Mouse (Mus musculus): Measurements from ENCODE around the gene Slc22a12. TPM values are rescaled to one million over a fixed set of nuclear protein-coding genes. Genes with fewer than 3 reads are reported as not detected.

Slc22a12 gene
- polyA plus RNA-seq, 1 experiment from 2014 or later, result not detected

GRCm38 (mm10) chr19:6492124-6492523 lies 50.7 kb downstream of the Slc22a12 start:
- ChIA-PET POLR2A (no interaction called here), CTCF (interaction anchor here (0.8 to 1.1 kb wide), 2 partner anchors 92 to 350 kb away, joined by 3 to 4 read pairs; no protein-coding TSS in a partner anchor)
- in situ Hi-C loops (cut with MboI; ENCODE audit: low pct_unique_long_range_greater_than_20kb), result loop anchor here (5.0 to 25.0 kb wide), 2 partner anchors 90 to 520 kb away; partner anchors contain the start of gene Fermt3
- TF ChIP-seq CTCF (IDR thresholded peaks at IDR 0.05), result no peak
- DNase-seq (ENCODE audit: low read depth, low spot score) (no peak), ATAC-seq (no peak)
- H3K27me3 ChIP-seq, result peaks cover 74% of the 10 kb centered on the region

- in situ Hi-C loops (cut with MboI; ENCODE audit: low pct_unique_long_range_greater_than_20kb), result loop anchor here (5.0 to 25.0 kb wide), 2 partner anchors 91 to 521 kb away; partner anchors contain the start of gene Fermt3
- ChIA-PET POLR2A (no interaction called here), CTCF (interaction anchor here (0.8 to 1.1 kb wide), 2 partner anchors 93 to 351 kb away, joined by 3 to 4 read pairs; no protein-coding TSS in a partner anchor)
- TF ChIP-seq CTCF (IDR thresholded peaks at IDR 0.05), result no peak
- ATAC-seq (no peak), DNase-seq (ENCODE audit: low read depth, low spot score) (no peak)
- H3K27me3 ChIP-seq, result peaks cover 71% of the 10 kb centered on the region
Measured at GRCm38 (mm10) chr19:6491538-6491937, 51.3 kb downstream of the Slc22a12 start.

- POLR2A ChIA-PET, result no interaction called here
- DNase-seq (ENCODE audit: low read depth, low spot score) (no peak), ATAC-seq (no peak)
- H3K27me3 ChIP-seq, result peaks cover 64% of the 10 kb centered on the region
- in situ Hi-C loops (cut with MboI; ENCODE audit: low pct_unique_long_range_greater_than_20kb), result loop anchor here (25.0 kb wide), 1 partner anchor 523 kb away; the partner anchor contains the start of gene Fermt3
- TF ChIP-seq CTCF (IDR thresholded peaks at IDR 0.05), result no peak
- CTCF ChIA-PET, result no interaction called here
Measured at GRCm38 (mm10) chr19:6489030-6489429, 53.8 kb downstream of the Slc22a12 start.

Other genes with a start within 250 kb of the Slc22a12 start
- 41.2 TPM for gene Cdc42bpg, start 236.6 kb downstream of the Slc22a12 start, polyA plus RNA-seq (2021)
- 63.2 TPM for gene Men1, start 208.1 kb downstream of the Slc22a12 start, polyA plus RNA-seq (2021)
- 45.6 TPM for gene Map4k2, start 201.9 kb downstream of the Slc22a12 start, polyA plus RNA-seq (2021)
- gene Sf1, start 179.3 kb downstream of the Slc22a12 start, polyA plus RNA-seq (2021), result 186 TPM
- gene Pygm, start 158.6 kb downstream of the Slc22a12 start, polyA plus RNA-seq (2021), result 1.0 TPM
- gene Rasgrp2, start 143.7 kb downstream of the Slc22a12 start, polyA plus RNA-seq (2021), result 7.0 TPM
- gene Nrxn2, start 124.3 kb downstream of the Slc22a12 start, polyA plus RNA-seq (2021), result not detected